18 mouse cellular contexts compared by ENCODE assay signal in the genomic region with DNA sequence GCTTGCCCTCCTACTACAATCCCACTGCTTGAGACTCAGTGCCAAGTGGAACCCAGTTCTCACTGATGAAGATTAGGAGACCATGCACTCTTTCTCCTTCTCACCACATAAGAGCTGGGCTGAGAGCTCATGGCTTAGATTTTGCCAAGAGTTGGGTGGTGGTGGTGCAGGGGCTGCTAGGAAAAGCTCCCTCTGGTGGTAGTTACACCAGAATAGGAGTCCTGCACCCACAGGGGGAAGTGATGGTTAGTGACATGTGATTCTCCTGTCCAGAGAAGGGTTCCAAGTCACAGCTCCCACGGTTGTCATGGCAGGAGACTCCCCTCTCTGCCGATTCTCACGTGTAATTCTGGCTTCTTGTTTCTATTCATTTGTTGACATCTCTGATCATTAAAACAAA. TPM values are rescaled to one million over a fixed set of nuclear protein-coding genes. Genes with fewer than 3 reads are reported as not detected.
A peak's percentile ranks its signal among the peaks of the same experiment; 100 is the strongest.
DNase-seq lines count a peak whose midpoint lies in the region; ATAC-seq and TF ChIP-seq lines count a peak whose summit lies in the region.
"Had no signal": no experiment of that assay in that cellular context is flagged by ENCODE, and none has a peak within 500 bp of the region (broad histone marks: within the 10 kb centered on the region; RNA-seq: fewer than 3 reads in every experiment).

No protein-coding gene starts in this region.

- no peak overlapping the region for H3K9ac ChIP-seq in intestine, postnatal 0 days (ENCODE audit: low read depth, low read length)
- H3K9ac ChIP-seq in intestine, embryonic 15.5 days, result no peak overlapping the region
- H3K9ac ChIP-seq in liver, postnatal 0 days (replicated peaks), result no peak overlapping the region
- H3K9ac ChIP-seq in liver, embryonic 12.5 days, result no peak overlapping the region
- H3K9ac ChIP-seq: heart, embryonic 15.5 days; midbrain, embryonic 13.5 days; neural tube, embryonic 13.5 days had no signal

- H3K27me3 ChIP-seq in intestine, postnatal 0 days (replicated peaks; ENCODE audit: control insufficient read depth, insufficient read depth, low read length), result peaks cover 13% of the 10 kb centered on the region; the same call in 1 of the 2 replicates
- peaks cover 6% of the 10 kb centered on the region; the same call in 1 of the 2 replicates for H3K27me3 ChIP-seq in intestine, embryonic 15.5 days (replicated peaks)
- H3K27me3 ChIP-seq in liver, postnatal 0 days (ENCODE audit: insufficient read depth, low read length), result peaks cover 3% of the 10 kb centered on the region; the same call in 1 of the 2 replicates
- peaks cover 18% of the 10 kb centered on the region for H3K27me3 ChIP-seq in liver, embryonic 12.5 days (replicated peaks)
- peaks cover 34% of the 10 kb centered on the region for H3K27me3 ChIP-seq in E14TG2a.4 (ENCODE audit: insufficient read depth, low read length)

- H3K4me3 ChIP-seq in intestine, postnatal 0 days (ENCODE audit: low read depth, low read length), result no peak overlapping the region
- H3K4me3 ChIP-seq in intestine, embryonic 15.5 days (replicated peaks), result no peak overlapping the region
- no peak overlapping the region for H3K4me3 ChIP-seq in liver, postnatal 0 days (ENCODE audit: low read depth, low read length)
- H3K4me3 ChIP-seq in liver, embryonic 12.5 days, result no peak overlapping the region
- H3K4me3 ChIP-seq in E14TG2a.4 (replicated peaks; ENCODE audit: low read length), result no peak overlapping the region
- H3K4me3 ChIP-seq: embryonic facial prominence, embryonic 10.5 days; heart, embryonic 15.5 days; hindbrain, embryonic 10.5 days; midbrain, embryonic 13.5 days; neural tube, embryonic 13.5 days had no signal

- WGBS in intestine, postnatal 0 days, result 70% methylated on average over 3 of the region's 3 CpGs
- WGBS in intestine, embryonic 15.5 days, result 67% methylated on average over 3 of the region's 3 CpGs
- WGBS in liver, postnatal 0 days (ENCODE audit: insufficient replicate concordance), result 70% methylated on average over 3 of the region's 3 CpGs
- 59% methylated on average over 3 of the region's 3 CpGs for WGBS in liver, embryonic 12.5 days (ENCODE audit: insufficient replicate concordance)

- no peaks in the 10 kb centered on the region for H3K9me3 ChIP-seq in intestine, postnatal 0 days (ENCODE audit: control insufficient read depth)
- no peaks in the 10 kb centered on the region for H3K9me3 ChIP-seq in intestine, embryonic 15.5 days
- no peaks in the 10 kb centered on the region for H3K9me3 ChIP-seq in liver, postnatal 0 days (ENCODE audit: low read length)
- 0 out of 2 replicates have a peak, but pooled peaks cover 3% of the 10 kb centered on the region for H3K9me3 ChIP-seq in liver, embryonic 12.5 days (replicated peaks)
- no peaks in the 10 kb centered on the region for H3K9me3 ChIP-seq in E14TG2a.4 (ENCODE audit: low read length)
- H3K9me3 ChIP-seq: embryonic facial prominence, embryonic 10.5 days; heart, embryonic 15.5 days; hindbrain, embryonic 10.5 days; midbrain, embryonic 13.5 days; neural tube, embryonic 13.5 days had no signal

- no peak for DNase-seq in liver, postnatal 0 days
- DNase-seq in ZHBTc4 (ENCODE audit: low read depth, low spot score), result peak; percentile 64
- DNase-seq in cerebellum, postnatal 36 days, result no peak
- DNase-seq: cerebellum, adult 18-20 months; gastrocnemius, postnatal 14 days; heart, adult 18-20 months; kidney, adult 9 months; thymus, postnatal 36 days had no signal

- TF ChIP-seq EP300 in liver, postnatal 0 days (IDR thresholded peaks at IDR 0.05; ENCODE audit: low read depth), result no peak

- no peak overlapping the region for H3K27ac ChIP-seq in intestine, postnatal 0 days (ENCODE audit: low read depth, low read length)
- H3K27ac ChIP-seq in intestine, embryonic 15.5 days, result no peak overlapping the region
- H3K27ac ChIP-seq in liver, postnatal 0 days (ENCODE audit: low read depth), result no peak overlapping the region
- no peak overlapping the region for H3K27ac ChIP-seq in liver, embryonic 12.5 days
- H3K27ac ChIP-seq: embryonic facial prominence, embryonic 10.5 days; heart, embryonic 15.5 days; hindbrain, embryonic 10.5 days; midbrain, embryonic 13.5 days; neural tube, embryonic 13.5 days had no signal

- TF ChIP-seq CTCF in intestine, postnatal 0 days (IDR thresholded peaks at IDR 0.05; ENCODE audit: low read depth), result peak; percentile 34; the same call in 1 of the 2 replicates
- TF ChIP-seq CTCF in liver, postnatal 0 days (IDR thresholded peaks at IDR 0.05; ENCODE audit: low read depth), result peak; percentile 29; the same call in 1 of the 2 replicates
- peak; percentile 35 for TF ChIP-seq CTCF in E14TG2a.4 (conservative IDR thresholded peaks at IDR 0.05; ENCODE audit: low read length)

- H3K36me3 ChIP-seq in intestine, postnatal 0 days (ENCODE audit: control insufficient read depth, insufficient read depth), result no peaks in the 10 kb centered on the region
- no peaks in the 10 kb centered on the region for H3K36me3 ChIP-seq in intestine, embryonic 15.5 days
- H3K36me3 ChIP-seq in liver, postnatal 0 days (replicated peaks; ENCODE audit: insufficient read depth, low read length), result no peaks in the 10 kb centered on the region
- no peaks in the 10 kb centered on the region for H3K36me3 ChIP-seq in liver, embryonic 12.5 days
- H3K36me3 ChIP-seq in E14TG2a.4 (ENCODE audit: insufficient read depth, low read length), result no peaks in the 10 kb centered on the region
- H3K36me3 ChIP-seq: embryonic facial prominence, embryonic 10.5 days; heart, embryonic 15.5 days; hindbrain, embryonic 10.5 days; midbrain, embryonic 13.5 days; neural tube, embryonic 13.5 days had no signal

- no peak overlapping the region for H3K4me2 ChIP-seq in intestine, postnatal 0 days (replicated peaks; ENCODE audit: low read depth)
- H3K4me2 ChIP-seq in intestine, embryonic 15.5 days (replicated peaks), result no peak overlapping the region
- no peak overlapping the region for H3K4me2 ChIP-seq in liver, postnatal 0 days (ENCODE audit: low read depth, low read length)
- H3K4me2 ChIP-seq in liver, embryonic 12.5 days, result no peak overlapping the region
- H3K4me2 ChIP-seq: heart, embryonic 15.5 days; midbrain, embryonic 13.5 days; neural tube, embryonic 13.5 days had no signal

- no peak for ATAC-seq in intestine, postnatal 0 days
- ATAC-seq in intestine, embryonic 15.5 days, result no peak
- no peak for ATAC-seq in liver, postnatal 0 days
- no peak for ATAC-seq in liver, embryonic 12.5 days
- ATAC-seq: midbrain, embryonic 13.5 days had no signal

- H3K4me1 ChIP-seq in intestine, postnatal 0 days (replicated peaks; ENCODE audit: control insufficient read depth, insufficient read depth, low read length), result no peaks in the 10 kb centered on the region
- no peaks in the 10 kb centered on the region; the same call in 1 of the 2 replicates for H3K4me1 ChIP-seq in intestine, embryonic 15.5 days (replicated peaks)
- peaks cover 9% of the 10 kb centered on the region for H3K4me1 ChIP-seq in liver, postnatal 0 days (ENCODE audit: insufficient read depth)
- H3K4me1 ChIP-seq in liver, embryonic 12.5 days, result no peaks in the 10 kb centered on the region
- H3K4me1 ChIP-seq in E14TG2a.4 (replicated peaks; ENCODE audit: low read depth, low read length), result peaks cover under 1% of the 10 kb centered on the region; the same call in 1 of the 2 replicates

RNA-seq across cellular contexts. Expression of a gene that starts 4.7 kb away (rescaled TPM):
- 0.83 and 1.4 TPM in 2 replicates for polyA plus RNA-seq in intestine, postnatal 0 days (2015; fragmentation: Nextera tagmentation; extraction: Ambion mirVana)
- polyA plus RNA-seq in intestine, embryonic 15.5 days (2015; fragmentation: Nextera tagmentation; extraction: Ambion mirVana), result 0.20 and 0.24 TPM in 2 replicates
- 0.11 and 0.16 TPM in 2 replicates for polyA plus RNA-seq in liver, postnatal 0 days (2015; fragmentation: Nextera tagmentation; extraction: Ambion mirVana)
- 0.50 and 0.99 TPM in 2 replicates for polyA plus RNA-seq in liver, embryonic 12.5 days (2016; fragmentation: Nextera tagmentation; extraction: Ambion mirVana)
- polyA plus RNA-seq: lung, embryonic 16.5 days had no signal
